Mouse (Mus musculus): ENCODE measurements around the gene Lrmda.
A peak's percentile ranks its signal among the peaks of the same experiment; 100 is the strongest.

Lrmda gene

DNA sequence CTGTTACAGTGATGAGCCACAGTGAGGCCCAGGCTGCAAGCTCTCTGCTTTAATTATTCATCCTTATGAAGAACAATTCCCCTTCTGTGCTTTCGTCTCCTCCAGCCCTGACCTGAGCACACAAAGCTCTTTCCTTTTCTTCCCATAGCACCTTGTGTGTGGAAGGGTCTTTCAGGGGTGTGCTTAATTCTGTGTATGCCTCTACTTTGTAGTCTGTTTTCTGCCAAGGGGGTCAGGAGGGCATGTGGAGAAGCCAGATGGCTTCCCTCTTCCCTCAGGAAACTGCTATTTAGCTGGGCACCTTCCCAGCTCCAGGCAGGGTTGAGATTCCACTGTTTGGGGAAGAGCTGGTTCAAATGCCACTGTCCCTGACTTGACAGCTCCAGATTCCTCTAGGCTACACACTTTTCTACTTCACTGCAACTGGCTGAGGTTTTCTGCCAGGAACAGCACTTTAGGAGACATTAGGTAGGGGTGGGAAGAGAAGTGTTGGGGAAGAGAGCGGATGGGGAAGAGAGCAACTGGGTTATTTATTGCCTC, 995.3 kb downstream of the Lrmda start:
- peak; percentile 59 for DNase-seq

DNA sequence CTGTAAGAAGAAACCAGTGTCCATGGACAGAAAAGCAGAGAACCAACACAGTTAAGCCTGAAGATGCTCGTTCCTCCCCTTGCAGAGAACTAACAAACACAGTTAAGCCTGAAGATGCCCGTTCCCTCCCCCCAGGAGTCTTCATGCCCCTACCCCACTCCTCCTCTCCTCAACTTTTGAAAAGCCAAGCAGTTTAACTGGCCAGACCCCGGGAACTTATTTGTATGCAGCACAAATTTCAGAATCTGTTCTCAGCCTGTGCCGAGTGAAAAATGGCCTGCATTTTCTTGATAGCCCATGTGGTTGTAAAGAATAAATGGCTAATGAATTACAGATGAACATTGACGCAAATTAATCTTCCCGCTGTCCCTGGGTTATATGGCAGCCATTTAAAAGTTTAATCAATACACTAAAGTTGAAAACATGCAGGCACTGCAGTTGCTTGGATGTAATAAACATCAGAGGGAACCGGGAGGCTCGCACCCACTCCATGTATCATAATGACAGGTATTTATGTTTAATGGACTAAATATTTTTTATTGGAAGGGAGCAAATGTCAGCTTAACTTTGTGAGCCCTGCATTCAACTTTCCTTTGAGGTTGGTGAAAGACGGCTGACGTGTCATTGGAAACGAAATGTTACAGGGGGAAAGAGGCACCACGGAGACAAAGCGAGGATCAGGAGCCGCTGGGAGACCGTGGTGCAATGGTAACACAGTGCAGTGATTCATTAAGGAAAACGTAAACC, 996.0 kb downstream of the Lrmda start:
- DNase-seq: no peak

DNA sequence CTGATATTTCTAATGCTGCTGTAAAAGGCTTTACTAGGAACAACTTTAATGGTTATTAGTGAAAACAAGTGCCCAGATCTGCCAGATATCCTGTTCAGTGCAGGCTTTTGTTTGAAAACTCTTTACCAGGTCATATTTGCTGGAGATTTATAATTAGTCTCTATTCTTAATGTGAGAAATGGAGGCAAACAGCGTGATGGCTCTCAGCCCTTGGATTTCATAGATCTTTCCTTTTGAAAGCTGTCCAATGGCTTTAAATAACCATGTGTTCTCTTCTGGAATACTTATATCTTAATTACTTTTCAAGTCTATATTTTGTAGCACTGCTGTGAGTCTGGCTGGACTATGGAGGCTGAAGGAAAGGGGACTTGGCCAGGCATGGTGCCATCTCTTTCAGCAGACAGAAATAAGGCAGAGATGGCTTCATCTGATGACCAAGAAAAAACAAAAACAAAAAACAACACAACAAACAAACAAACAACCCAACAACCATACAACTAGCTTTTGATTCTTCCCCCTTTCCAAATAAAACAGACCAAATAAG, 996.6 kb downstream of the Lrmda start:
- DNase-seq: no peak

DNA sequence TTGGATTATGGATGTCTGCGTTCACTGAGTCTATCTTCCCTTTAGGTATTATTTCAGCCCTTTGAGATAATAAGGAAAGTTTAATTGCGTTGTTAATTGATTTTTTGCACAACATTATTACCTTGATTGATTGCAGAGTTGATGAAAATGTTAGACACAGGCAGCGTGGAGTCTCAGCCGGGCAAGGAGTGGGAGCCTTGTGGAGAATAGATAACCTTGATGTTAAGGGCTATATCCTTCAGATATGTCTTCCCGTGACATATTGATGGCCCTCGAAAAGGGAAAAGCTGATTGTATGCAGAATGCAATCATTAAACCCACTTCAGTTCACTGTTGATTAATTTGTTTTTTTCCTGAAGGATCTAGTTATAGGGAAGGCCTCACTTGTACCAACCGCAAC, 1021.5 kb downstream of the Lrmda start:
- no peak for DNase-seq

DNA sequence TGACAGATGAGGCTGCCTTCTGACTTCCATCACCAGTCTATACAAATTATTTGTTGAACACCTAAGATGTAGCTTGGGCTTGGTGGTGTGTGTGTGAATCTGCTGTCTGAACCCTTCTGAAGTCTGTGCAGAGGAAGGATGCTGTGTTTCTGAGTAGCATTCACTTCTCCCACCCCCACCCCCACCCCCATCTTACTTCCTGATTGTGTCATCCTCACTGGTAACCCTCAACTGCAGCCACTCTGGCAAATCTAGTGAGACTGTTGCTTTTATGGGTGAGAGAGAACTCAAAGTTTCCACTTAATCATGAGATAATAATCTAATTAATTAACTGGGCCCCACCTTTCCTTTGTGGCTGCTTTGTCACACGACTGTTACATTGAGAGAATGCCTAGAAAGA, 1025.8 kb downstream of the Lrmda start:
- DNase-seq: no peak

DNA sequence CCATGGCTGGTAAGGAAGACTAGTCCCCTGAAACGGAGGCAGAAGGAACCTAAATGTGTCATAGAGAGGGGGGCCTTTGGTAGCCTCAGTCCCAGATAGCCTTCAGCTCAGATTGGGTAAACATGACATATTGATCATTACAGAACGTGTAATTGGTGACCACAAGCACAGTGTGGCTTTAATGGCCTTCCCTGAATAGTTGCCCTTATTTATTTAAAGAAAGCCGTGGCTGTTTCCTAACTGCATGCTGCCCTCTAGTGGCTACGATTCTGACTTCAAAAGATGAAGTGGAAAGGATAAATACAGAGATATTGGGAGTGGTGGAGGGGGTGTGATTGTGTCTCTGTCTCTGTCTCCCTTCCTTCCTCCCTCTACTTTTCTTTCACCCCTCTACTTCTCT, 1026.8 kb downstream of the Lrmda start:
- peak; percentile 21 for DNase-seq

DNA sequence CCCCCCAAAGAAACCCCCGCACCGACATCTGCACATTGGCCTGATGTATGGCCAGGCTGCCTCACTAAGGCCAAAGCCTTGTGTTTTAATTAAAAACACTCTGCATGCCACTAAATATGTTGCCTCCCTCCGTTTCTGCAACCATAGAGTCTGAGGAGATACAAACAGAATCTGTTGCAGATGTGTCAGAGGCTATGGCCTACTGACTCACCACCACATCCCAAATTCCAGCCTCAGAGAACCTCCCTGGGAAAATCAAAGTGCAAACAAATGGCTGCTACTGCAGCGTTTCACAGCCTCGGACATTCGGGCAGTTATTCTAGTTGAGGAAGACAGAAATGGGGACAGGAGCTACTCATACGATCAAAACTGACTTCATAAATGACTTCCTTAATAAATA, 1031.9 kb downstream of the Lrmda start:
- DNase-seq: no peak

DNA sequence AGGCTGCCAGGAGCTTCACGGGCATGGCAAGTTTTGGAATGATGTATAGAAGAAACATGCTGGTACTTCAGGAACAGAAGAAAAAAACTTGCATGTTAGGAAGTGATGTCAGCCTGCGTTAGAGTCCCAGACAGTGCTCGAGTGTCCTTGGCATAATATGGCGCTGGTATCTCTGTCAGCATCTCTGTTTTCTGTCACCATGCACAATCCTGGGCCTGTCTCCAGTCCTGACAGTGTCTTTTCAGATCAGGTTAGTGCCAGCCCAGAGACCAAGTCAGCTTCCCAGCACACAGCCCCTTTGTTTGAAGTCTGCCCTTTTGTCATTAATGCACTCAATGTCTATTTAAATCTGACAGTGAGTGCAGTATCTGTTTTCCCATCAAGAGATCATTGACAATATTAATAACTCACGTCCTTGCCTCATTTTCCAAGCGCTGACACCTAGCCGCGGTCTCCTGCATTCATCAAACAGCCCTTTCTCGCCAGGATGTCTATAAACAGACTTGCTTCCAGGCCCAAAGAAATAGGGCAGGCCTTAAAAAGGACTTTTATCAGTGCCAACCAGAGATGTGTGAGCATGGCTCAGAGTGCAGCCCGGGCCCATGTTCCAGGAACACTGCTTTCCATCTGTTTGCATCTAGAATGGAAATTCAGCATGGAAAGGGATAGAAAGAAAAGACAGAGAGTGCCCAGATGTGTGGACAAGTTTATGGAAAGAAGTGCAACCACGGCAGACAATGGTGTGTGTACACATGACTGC, 1033.5 kb downstream of the Lrmda start:
- no peak for DNase-seq

DNA sequence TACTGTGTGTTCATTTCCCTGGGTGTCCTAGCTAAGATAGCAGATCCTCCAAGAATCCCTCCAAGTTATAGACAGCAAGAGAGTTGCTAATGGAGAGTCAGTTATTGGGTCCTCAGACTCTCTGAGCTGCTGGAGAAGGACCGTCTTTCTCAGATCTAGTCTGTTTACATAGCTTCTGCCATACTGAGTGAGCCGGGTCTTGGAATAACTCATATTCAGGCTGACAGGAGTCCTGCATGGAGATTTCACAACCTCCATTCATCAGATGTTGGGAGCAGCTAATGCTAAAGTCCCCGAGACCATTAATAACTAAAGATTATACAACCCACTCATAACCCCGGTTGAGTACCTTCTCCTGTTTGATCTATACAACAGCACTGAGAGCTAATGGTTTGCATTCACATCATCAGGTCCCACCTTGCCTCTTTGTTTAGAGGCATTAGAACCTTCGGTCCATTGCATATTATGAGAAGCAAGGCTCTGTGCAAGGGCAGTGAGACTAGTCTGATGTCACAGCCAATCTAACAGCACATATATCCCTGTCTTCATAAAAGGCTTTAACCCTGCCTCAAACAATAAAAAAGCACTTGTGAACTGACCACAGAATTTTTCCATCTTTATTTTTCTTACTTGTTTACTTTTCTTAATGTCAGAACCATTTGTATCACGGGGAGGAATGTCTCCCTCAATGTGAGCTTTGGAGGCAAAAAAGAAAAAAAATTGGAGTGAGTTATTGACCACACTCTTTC, 1037.9 kb downstream of the Lrmda start:
- no peak for DNase-seq

DNA sequence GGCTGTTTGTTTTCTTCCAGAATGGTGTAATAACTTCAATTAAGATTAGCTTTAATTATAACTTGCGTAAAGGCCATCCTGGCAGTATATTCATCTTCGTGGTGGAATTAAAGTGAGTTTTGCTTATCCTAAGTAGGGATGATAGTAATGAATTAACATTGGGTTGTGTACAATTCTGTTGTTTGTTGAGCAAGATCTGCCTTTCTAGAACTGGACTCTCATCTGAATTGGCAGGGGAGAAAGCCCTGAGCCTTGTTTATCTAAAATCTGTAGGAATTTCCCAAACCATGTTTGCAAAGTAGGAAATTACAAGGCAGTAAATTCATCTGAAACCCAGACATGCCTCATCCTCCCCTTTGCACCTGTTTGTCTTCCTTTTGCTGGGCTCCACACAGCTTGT, 1038.5 kb downstream of the Lrmda start:
- no peak for DNase-seq

DNA sequence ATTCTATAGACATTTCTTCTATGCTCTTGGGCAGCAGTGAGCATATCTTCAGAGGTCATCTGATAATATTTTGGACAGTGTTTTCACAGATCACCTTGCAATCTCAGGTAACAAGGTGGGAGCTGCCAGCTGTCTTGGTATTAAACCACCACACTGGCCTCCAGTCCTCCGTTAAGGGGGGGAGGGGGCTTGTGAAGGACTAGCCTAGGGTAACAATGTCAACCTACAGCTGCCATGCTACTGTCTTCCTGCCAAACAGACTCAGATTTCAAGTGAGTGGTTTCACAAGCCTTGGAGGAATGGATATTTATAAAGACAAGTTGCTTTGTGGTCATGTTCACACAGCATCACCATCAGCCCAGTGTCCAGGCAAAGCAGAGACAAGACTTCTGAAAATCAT, 1059.2 kb downstream of the Lrmda start:
- DNase-seq: no peak

DNA sequence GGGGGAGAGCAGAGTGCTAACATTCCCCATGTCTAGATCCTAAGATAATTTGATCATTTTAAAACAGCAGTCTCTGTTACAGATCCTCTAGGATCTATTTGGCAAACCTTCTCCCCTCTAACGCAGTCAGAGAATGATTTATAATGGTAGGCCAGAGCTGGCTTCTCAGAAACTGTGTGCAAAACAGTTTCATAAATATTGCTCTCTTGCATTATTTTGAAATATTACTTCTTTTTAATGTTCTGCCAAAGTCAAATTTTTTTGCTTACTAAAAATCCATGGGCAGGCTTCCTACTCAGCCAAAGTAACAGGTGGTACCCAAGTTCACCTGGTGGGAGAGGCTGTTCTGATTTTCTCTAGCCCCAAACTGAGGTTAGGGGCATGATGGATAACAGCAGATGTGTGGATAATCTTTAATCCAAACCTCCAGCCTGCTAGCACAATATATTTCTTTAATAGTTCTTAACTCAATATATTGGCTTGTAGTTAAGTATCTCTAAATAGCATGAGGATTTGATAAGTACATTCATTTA, 1064.8 kb downstream of the Lrmda start:
- no peak for DNase-seq

DNA sequence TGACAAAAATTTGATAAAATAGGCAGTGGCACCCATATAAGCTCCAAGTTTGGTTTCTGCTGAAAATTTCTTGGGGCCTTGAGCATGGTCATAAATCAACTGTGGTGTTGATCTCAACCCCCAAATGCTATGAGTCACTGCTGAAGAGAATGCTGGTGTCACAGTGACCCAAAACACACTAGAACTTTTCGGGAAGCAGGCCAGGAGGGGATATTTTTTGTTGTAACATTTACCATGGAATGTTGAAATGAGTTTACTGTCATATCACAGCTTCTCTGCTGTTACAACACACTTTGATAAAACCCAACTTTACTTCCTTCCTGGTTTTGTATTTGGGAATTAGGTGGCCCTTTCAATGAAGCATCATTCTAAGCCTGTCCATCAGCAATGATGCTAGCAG, 1065.3 kb downstream of the Lrmda start:
- DNase-seq: no peak

DNA sequence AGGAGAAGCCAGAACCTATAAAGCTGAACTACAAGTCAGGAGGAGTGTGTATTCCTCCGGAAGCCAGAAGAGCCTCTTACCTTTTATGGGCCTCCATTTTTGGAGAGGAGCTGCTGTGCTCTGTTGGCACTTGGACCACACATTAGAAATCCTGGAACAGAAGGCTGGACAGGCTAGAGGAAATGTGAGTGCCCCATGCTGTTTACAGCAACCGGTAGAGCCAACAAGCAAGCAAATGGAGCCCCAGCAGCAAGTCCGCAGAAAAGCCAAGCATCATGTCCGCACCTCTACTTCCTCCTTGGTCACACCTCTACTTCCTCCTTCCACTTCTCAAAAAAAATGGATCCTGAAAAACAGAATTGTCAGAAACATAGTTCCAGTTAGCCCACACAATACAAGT, 1073.8 kb downstream of the Lrmda start:
- peak; percentile 83 for DNase-seq

DNA sequence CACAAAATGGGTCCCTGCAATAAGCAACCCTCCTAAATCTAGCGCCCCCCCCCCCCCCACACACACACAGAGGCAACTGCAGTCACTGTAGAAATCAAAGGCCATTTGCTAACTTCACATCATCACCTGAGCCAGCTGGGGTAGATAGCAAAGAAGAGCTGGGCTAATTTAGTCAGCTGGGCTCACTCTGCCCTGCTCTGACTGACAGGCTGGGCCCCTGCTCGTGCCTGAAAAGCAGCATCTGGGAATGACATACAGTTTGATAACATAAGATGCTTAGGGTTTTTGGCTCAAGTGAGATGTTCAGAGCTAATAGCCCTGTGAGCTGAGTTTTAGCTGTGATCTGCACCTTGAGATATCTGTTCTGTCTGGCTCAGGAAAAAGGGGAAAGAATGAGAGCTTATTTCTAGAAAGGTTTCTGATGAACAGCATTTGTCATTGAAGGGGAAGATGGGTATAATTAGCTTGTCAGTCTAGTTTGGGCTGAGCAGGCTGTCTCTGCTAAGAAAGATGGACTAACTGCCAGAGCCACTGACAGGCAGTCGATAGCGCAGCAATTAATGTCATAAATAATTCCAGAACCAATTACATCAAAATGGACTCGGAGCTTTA, 1075.1 kb downstream of the Lrmda start:
- DNase-seq: no peak

DNA sequence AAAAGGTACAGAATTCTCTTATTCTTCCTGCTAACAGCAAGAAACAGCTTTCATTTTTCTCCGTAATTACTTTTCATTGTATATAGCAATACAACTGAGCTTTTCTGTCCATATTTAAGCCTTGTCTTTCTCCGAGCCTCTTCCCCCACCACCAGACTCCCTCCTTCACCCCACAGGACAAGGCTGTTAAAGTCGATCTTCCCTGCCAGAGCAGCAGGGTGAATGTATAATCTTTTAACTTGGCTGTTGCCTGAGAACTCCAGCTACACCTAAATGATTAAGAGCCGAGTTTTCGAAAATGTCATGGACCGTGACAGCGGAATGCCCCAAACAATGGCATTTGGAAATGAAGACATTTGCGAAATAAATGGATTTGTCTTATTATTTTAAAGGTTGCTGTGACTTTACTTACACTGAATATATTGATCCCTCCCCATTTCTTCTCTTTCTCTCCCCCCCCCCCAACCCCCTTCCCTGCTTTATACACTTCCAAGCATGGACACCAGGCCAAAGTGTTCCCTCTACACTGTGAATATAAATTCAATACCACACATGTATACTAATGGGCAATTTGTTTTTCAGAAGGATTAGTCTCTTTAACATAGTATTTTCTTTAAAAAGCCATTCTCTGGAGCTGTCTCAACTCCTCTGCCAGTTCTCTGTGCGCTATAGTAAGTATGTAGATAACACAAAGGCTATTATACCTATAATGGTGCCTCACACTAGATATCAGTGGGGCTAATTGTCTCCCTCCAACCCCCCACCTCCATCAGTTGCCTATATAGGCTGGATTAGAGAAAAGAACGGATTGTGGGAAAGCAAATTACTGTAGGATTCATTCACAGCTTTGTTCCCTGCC, 1075.9 kb downstream of the Lrmda start:
- DNase-seq: no peak

DNA sequence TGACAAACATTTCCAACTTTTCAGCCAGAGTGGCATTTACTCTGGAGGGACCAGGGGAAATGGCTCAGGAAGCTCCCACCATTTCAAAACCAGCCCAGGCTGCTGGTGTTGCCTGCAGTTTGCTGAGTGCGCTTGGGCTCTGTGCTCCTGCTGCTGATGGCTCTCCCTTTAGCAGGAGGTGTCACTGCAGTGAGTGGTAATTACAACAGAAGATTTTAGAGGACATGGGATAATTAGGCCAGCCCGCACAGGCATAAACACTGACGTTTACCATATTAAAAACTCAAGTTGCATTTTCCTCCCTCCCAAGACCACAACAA, 1076.5 kb downstream of the Lrmda start:
- DNase-seq: no peak

DNA sequence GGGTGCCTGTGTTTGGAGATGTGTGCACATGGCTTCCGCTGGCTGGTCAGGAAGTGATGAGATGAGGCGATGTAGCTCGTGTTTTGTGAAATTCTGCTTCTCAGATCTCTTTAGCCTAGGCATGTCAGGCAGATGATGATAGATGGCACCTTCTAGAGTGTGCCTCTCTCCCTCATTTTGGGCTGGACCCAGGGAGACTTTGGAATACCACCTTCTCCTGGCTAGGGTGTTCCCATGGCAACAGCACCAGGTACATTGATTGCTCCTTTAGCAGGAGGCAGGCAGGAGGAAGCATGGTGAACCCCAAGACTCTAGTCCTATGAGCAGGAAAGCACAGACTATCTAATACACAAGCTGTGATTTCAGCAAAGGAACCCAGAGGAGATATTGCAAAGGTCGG, 1076.9 kb downstream of the Lrmda start:
- no peak for DNase-seq
